Mouse (Mus musculus) monocyte, adult 5-6 weeks (primary cell): ENCODE data around the gene Hivep3. TPM values are rescaled to one million over a fixed set of nuclear protein-coding genes. Genes with fewer than 3 reads are reported as not detected.

Experiments
- ATAC-seq: fragments of 153-309, 156-312 bp; replicated peaks from 2 replicates; pipeline ENCODE4 v1.8.0; 2017; ENCODE audit warnings: mild to moderate bottlenecking; ENCODE audit not compliant: low TSS enrichment, insufficient number of reproducible peaks, severe bottlenecking, poor library complexity, low FRiP score
- total RNA-seq: library from RNA; stranded (forward); fragments of 200-1000, 200-491, 200-594 nt; gene quantifications from 3 replicates; pipeline ENCODE4 v1.2.3, GENCODE M21; 2017

Hivep3 gene
- total RNA-seq, 1 experiment from 2014 or later, result 3.1 TPM

- ATAC-seq, result no peak
These were observed 398.0 kb downstream of the Hivep3 start for GRCm38 (mm10) chr4:120131441-120132220.

GRCm38 (mm10) chr4:120134223-120134622 is 400.6 kb downstream of the Hivep3 start:
- ATAC-seq, result no peak

GRCm38 (mm10) chr4:120141810-120142209 is 408.2 kb downstream of the Hivep3 start:
- ATAC-seq, result no peak

GRCm38 (mm10) chr4:120142905-120143304 is 409.3 kb downstream of the Hivep3 start:
- no peak for ATAC-seq

GRCm38 (mm10) chr4:120144343-120144742 is 410.8 kb downstream of the Hivep3 start:
- ATAC-seq, result no peak

- no peak for ATAC-seq
These were observed 412.3 kb downstream of the Hivep3 start for GRCm38 (mm10) chr4:120145931-120146330.

- no peak for ATAC-seq
These were observed 414.9 kb downstream of the Hivep3 start for GRCm38 (mm10) chr4:120148291-120149141.

- ATAC-seq, result no peak
These were observed 415.5 kb downstream of the Hivep3 start for GRCm38 (mm10) chr4:120149142-120149524.

GRCm38 (mm10) chr4:120150345-120150920 is 416.8 kb downstream of the Hivep3 start:
- ATAC-seq, result no peak

- no peak for ATAC-seq
These were observed 418.3 kb downstream of the Hivep3 start for GRCm38 (mm10) chr4:120151906-120152305.

- no peak for ATAC-seq
These were observed 419.1 kb downstream of the Hivep3 start for GRCm38 (mm10) chr4:120152648-120153047.

- ATAC-seq, result no peak
These were observed 420.2 kb downstream of the Hivep3 start for GRCm38 (mm10) chr4:120153736-120154135.

- no peak for ATAC-seq
These were observed 425.2 kb downstream of the Hivep3 start for GRCm38 (mm10) chr4:120158714-120159310.

- ATAC-seq, result no peak
These were observed 427.8 kb downstream of the Hivep3 start, which contains the start of gene Edn2 for GRCm38 (mm10) chr4:120161166-120161949. Gene Edn2, plus strand, starts transcription at chr4:120161206.

GRCm38 (mm10) chr4:120162586-120162985 is 429.0 kb downstream of the Hivep3 start:
- no peak for ATAC-seq

GRCm38 (mm10) chr4:120163242-120163641 is 429.7 kb downstream of the Hivep3 start:
- no peak for ATAC-seq

- no peak for ATAC-seq
These were observed 430.7 kb downstream of the Hivep3 start for GRCm38 (mm10) chr4:120164316-120164715.

- no peak for ATAC-seq
These were observed 434.2 kb downstream of the Hivep3 start for GRCm38 (mm10) chr4:120167778-120168177.
